Mouse (Mus musculus) limb, embryonic 12.5 days (tissue): ENCODE measurements around the gene Fmo2. TPM values are rescaled to one million over a fixed set of nuclear protein-coding genes. Genes with fewer than 3 reads are reported as not detected.

Experiments used
- ATAC-seq: fragments of 200-750 bp; cut with Nextera tagmentation; 2 replicates; pipeline ENCODE4 v1.8.0; 2017; ENCODE audit warnings: low read depth, moderate TSS enrichment; ENCODE audit not compliant: insufficient number of reproducible peaks, insufficient read depth, low FRiP score, low TSS enrichment
- H3K27ac ChIP-seq: fragments of 300-500 bp; sonication (generic); 2 replicates; pipeline ENCODE4 v1.5.1; 2016; ENCODE audit warnings: mild to moderate bottlenecking, moderate library complexity
- H3K27me3 ChIP-seq: fragments of 300-500 bp; sonication (generic); 2 replicates; pipeline ENCODE4 v1.6.1; 2016; ENCODE audit warnings: mild to moderate bottlenecking, moderate library complexity
- H3K36me3 ChIP-seq: fragments of 300-500 bp; sonication (generic); 2 replicates; pipeline ENCODE4 v1.6.1; 2016; ENCODE audit warnings: mild to moderate bottlenecking, moderate library complexity
- H3K4me1 ChIP-seq: fragments of 300-500 bp; sonication (generic); replicated peaks from 2 replicates; pipeline ENCODE4 v1.6.1; 2016
- H3K4me2 ChIP-seq: fragments of 300-500 bp; sonication (generic); 2 replicates; pipeline ENCODE4 v1.6.1; 2016; ENCODE audit warnings: mild to moderate bottlenecking, moderate library complexity
- H3K4me3 ChIP-seq: fragments of 300-500 bp; sonication (generic); replicated peaks from 2 replicates; pipeline ENCODE4 v1.5.1; 2016; ENCODE audit warnings: mild to moderate bottlenecking
- H3K9ac ChIP-seq: fragments of 300-500 bp; sonication (generic); replicated peaks from 2 replicates; pipeline ENCODE4 v1.6.1; 2016; ENCODE audit warnings: mild to moderate bottlenecking, moderate library complexity
- H3K9me3 ChIP-seq: fragments of 300-500 bp; sonication (generic); 2 replicates; pipeline ENCODE4 v1.6.1; 2016; ENCODE audit warnings: mild to moderate bottlenecking, moderate library complexity
- WGBS: fragments of 180-500 bp; shearing (Covaris S2); methylation state at CpG from one replicate; pipeline ENCODE4 v1.1.7; 2016; 5-methylcytosine and 5-hydroxymethylcytosine counted together
- polyA plus RNA-seq: library from polyadenylated mRNA; unstranded; fragments of >200 nt; fragmentation: Nextera tagmentation; extraction: Ambion mirVana; gene quantifications from 2 replicates; pipeline ENCODE4 v1.2.1, GENCODE M21; 2016

Fmo2 gene
- polyA plus RNA-seq: 0.05 TPM in 1 of 2 replicates, not detected in the other

DNA sequence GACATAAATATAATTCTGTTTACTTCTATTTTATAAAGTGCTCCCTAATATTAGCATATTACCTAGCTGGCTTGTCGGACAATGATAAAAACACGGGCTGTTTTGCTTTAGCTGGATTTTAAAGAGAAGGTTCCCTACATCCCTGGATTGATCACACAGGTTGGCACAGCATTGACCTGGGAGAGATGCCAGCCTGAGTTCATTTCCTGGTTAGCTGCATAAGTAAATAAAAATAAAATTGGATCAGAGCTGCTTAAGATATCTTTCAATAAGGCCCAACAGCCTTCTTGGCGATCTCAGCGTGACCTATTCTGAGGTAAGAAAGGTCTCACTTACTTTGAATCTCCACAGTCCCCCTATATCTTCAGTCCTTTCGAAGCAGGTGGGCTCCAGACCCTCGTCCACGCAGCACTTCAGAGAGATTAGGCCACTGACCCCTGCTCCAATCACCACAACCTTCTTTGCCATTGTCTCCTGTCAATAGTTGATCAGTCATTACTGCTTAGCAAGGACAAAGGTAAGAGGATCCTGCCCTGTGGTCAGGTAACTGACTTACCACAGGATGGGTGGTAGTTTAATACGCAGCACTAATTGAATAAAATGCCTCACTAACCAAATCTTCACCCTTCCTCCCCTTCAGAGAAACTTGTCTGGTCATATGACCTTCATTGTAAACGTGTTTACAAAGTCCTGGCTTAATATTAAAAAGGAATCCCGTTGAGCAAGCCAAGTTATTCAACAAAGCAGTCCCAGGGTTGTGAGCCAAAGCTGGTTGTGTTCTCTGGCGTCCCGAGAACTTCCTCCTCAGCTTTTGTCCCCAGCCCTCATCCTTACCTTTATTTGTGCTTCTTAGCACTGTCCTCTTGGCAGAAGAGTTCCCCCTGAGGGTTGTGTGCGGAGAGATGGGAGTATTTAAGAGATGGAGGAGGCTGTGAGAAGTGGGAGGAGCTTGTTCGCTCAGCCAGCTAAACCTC lies at the start of gene Fmo2:
Gene Fmo2 (minus strand): TSS at position 889 of the 974 bp plus-strand sequence.
- Histone ChIP-seq H3K27ac (no peak within 1 kb of the TSS), H3K9me3 (no peaks in the 10 kb centered on the region), H3K9ac (no peak within 1 kb of the TSS), H3K4me2 (no peak within 1 kb of the TSS), H3K4me3 (no peak within 1 kb of the TSS), H3K36me3 (no peaks in the 10 kb centered on the region), H3K4me1 (0 out of 2 replicates have a peak, but pooled peaks cover 6% of the 10 kb centered on the region), H3K27me3 (no peaks in the 10 kb centered on the region)
- ATAC-seq: no peak
- 72% methylated on average over 14 of the region's 14 CpGs for WGBS

GRCm38 (mm10) chr1:162947934-162948333 lies 49.4 kb upstream of the Fmo2 start:
- H3K36me3 ChIP-seq: no peaks in the 10 kb centered on the region
- no peak for ATAC-seq
- H3K27me3 ChIP-seq: no peaks in the 10 kb centered on the region
- H3K27ac ChIP-seq: no peak overlapping the region
- H3K4me1 ChIP-seq: peaks cover 20% of the 10 kb centered on the region
- H3K4me3 ChIP-seq: no peak overlapping the region
- no peak overlapping the region for H3K4me2 ChIP-seq
- 74% methylated on average over 6 of the region's 6 CpGs for WGBS
- H3K9ac ChIP-seq: no peak overlapping the region
- H3K9me3 ChIP-seq: no peaks in the 10 kb centered on the region

- peak; percentile 42; the same call in 1 of the 2 replicates for ATAC-seq
- 25% methylated on average over 4 of the region's 4 CpGs for WGBS
Observed at GRCm38 (mm10) chr1:162946837-162947558, 48.5 kb upstream of the Fmo2 start.

GRCm38 (mm10) chr1:162943700-162944099 lies 45.2 kb upstream of the Fmo2 start:
- peaks cover 23% of the 10 kb centered on the region for H3K4me1 ChIP-seq
- ATAC-seq: no peak
- no peaks in the 10 kb centered on the region for H3K36me3 ChIP-seq
- no peak overlapping the region for H3K27ac ChIP-seq
- H3K9me3 ChIP-seq: no peaks in the 10 kb centered on the region
- 26% methylated on average over 6 of the region's 6 CpGs for WGBS
- H3K9ac ChIP-seq: no peak overlapping the region
- no peak overlapping the region for H3K4me3 ChIP-seq
- H3K4me2 ChIP-seq: no peak overlapping the region
- peaks cover 4% of the 10 kb centered on the region for H3K27me3 ChIP-seq

More at GRCm38 (mm10) chr1:162946837-162947558, 48.5 kb upstream of the Fmo2 start:
- no peaks in the 10 kb centered on the region for H3K9me3 ChIP-seq
- no peak overlapping the region for H3K27ac ChIP-seq
- H3K4me2 ChIP-seq: no peak overlapping the region
- H3K27me3 ChIP-seq: no peaks in the 10 kb centered on the region
- H3K36me3 ChIP-seq: no peaks in the 10 kb centered on the region
- H3K9ac ChIP-seq: no peak overlapping the region
- H3K4me3 ChIP-seq: no peak overlapping the region
- H3K4me1 ChIP-seq: peaks cover 20% of the 10 kb centered on the region

DNA sequence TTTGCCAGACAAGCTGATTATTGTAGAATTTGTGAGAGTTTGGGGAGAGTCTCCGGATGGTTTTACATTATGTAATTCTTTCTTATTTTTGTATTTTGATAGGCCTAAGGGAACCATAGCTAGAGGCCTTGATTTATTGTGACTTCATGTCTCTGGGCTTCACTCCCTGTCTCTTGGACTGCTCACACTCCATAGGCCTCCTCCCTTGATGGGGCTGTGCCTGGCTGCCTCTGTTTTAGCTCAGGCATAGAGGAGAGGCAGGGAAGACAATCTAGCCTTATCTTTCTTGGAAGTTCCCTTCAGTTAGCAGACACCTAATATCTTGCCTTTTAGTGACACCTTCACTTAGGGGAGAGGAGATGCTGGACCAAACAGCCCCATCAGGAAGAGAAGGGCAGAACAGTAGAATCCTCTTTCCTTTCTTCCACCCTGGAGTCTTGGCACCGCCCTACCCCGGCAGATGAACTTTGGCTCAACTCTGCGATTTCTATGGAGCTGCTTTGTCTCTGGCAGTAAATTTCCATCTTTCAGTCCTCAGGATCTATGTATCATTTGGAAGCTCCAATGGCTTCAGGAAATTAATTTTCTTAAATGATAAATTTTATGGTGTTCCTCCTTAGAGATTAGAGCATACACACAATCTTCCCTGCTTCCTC lies 40.3 kb upstream of the Fmo2 start:
- Histone ChIP-seq H3K27ac (no peak overlapping the region), H3K4me1 (peaks cover 13% of the 10 kb centered on the region), H3K27me3 (peaks cover 4% of the 10 kb centered on the region), H3K4me2 (no peak overlapping the region), H3K9ac (no peak overlapping the region), H3K4me3 (no peak overlapping the region), H3K36me3 (no peaks in the 10 kb centered on the region), H3K9me3 (no peaks in the 10 kb centered on the region)
- 87% methylated on average over 4 of the region's 4 CpGs for WGBS
- peak; percentile 62; the same call in 1 of the 2 replicates for ATAC-seq

GRCm38 (mm10) chr1:162937970-162938695 lies 39.6 kb upstream of the Fmo2 start:
- H3K4me2 ChIP-seq: no peak overlapping the region
- no peaks in the 10 kb centered on the region for H3K36me3 ChIP-seq
- WGBS: 33% methylated on average over 5 of the region's 5 CpGs
- no peak overlapping the region for H3K9ac ChIP-seq
- H3K27me3 ChIP-seq: peaks cover 4% of the 10 kb centered on the region
- H3K27ac ChIP-seq: peak overlapping the region; percentile 20; the same call in 1 of the 2 replicates
- no peaks in the 10 kb centered on the region for H3K9me3 ChIP-seq
- peak; percentile 78 for ATAC-seq
- peaks cover 11% of the 10 kb centered on the region for H3K4me1 ChIP-seq
- no peak overlapping the region for H3K4me3 ChIP-seq

DNA sequence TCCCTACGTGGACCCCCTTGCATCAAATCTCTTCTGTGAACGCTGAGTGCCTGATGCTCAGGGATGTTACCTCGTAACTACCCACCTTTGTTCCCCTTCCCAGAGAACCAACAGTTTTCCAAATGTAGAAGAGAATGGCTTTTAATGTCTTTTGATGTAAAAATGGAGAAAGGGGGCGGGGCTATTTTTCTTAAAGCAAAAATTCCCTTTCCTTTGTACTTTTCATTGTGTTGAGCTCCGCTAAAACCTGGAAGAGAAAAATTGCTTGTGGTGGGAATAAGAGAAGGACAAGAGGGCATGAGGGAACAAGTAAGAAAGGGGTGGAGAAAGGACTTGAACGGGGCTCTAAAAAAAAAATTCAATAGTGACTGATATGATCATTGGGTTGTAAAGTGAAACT lies 38.9 kb upstream of the Fmo2 start, which contains the start of gene Fmo6:
Gene Fmo6 (minus strand): TSS at position 101 of the 400 bp plus-strand sequence.
- Histone ChIP-seq H3K4me2 (no peak within 1 kb of the TSS), H3K9ac (no peak within 1 kb of the TSS), H3K4me1 (peaks cover 11% of the 10 kb centered on the region), H3K9me3 (no peaks in the 10 kb centered on the region), H3K36me3 (no peaks in the 10 kb centered on the region), H3K27ac (peak within 1 kb of the TSS; percentile 20; the same call in 1 of the 2 replicates), H3K27me3 (peaks cover 4% of the 10 kb centered on the region), H3K4me3 (no peak within 1 kb of the TSS)
- whole genome bisulfite sequencing: 82% methylated on average over 6 of the region's 6 CpGs
- ATAC-seq: no peak

GRCm38 (mm10) chr1:162934374-162935012 lies 36.0 kb upstream of the Fmo2 start:
- H3K4me3 ChIP-seq: no peak overlapping the region
- no peaks in the 10 kb centered on the region for H3K9me3 ChIP-seq
- no peak for ATAC-seq
- H3K4me2 ChIP-seq: no peak overlapping the region
- peaks cover 11% of the 10 kb centered on the region for H3K4me1 ChIP-seq
- no peaks in the 10 kb centered on the region for H3K36me3 ChIP-seq
- H3K27me3 ChIP-seq: no peaks in the 10 kb centered on the region
- WGBS: 81% methylated on average over 4 of the region's 4 CpGs
- H3K27ac ChIP-seq: no peak overlapping the region
- H3K9ac ChIP-seq: no peak overlapping the region

GRCm38 (mm10) chr1:162932386-162932785 lies 33.9 kb upstream of the Fmo2 start:
- Histone ChIP-seq H3K4me3 (no peak overlapping the region), H3K36me3 (no peaks in the 10 kb centered on the region), H3K27me3 (no peaks in the 10 kb centered on the region), H3K4me1 (no peaks in the 10 kb centered on the region), H3K9ac (no peak overlapping the region), H3K9me3 (no peaks in the 10 kb centered on the region), H3K27ac (no peak overlapping the region), H3K4me2 (no peak overlapping the region)
- ATAC-seq: no peak
- 79% methylated on average over 4 of the region's 4 CpGs for WGBS

- H3K36me3 ChIP-seq: no peaks in the 10 kb centered on the region
- no peaks in the 10 kb centered on the region for H3K27me3 ChIP-seq
- 69% methylated on average over 5 of the region's 5 CpGs for whole genome bisulfite sequencing
Observed at GRCm38 (mm10) chr1:162931880-162932279, 33.4 kb upstream of the Fmo2 start.

More at GRCm38 (mm10) chr1:162931880-162932279, 33.4 kb upstream of the Fmo2 start:
- Histone ChIP-seq H3K9ac (no peak overlapping the region), H3K4me2 (no peak overlapping the region), H3K4me1 (no peaks in the 10 kb centered on the region), H3K9me3 (no peaks in the 10 kb centered on the region), H3K4me3 (no peak overlapping the region), H3K27ac (no peak overlapping the region)
- ATAC-seq: no peak
